Mouse (Mus musculus): ENCODE measurements at regions not wholly inside any gene's neighbourhood (a gene's known extent, or its start where the extent isn't known, plus 50 kb on each side); places are given as distances from the start of the nearest gene placed in this dataset.

DNA sequence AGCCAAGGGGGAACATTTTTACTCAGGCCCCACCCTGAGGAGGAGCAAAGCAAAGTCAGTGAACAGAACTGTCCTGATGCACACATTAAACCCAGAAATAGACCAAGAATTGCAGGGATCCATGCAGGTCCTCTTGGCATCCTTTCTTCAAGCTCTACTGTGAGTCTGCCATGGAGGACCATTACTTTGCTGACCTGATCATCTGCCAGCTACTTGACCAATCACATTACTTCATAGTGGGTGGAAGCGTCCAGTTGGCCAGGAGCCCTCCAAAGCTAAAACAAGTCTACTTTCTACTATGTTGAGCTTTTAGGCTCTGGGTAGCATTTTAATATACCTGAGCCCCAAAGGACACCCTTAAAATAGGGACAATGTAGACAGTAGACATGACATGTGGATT is 98.6 kb upstream of the Lgalsl start:
- TF ChIP-seq CTCF (IDR thresholded peaks at IDR 0.05; ENCODE audit: control insufficient read depth, insufficient read depth, insufficient read length): no peak
- TF ChIP-seq USF1 (IDR thresholded peaks at IDR 0.05; ENCODE audit: low read depth): no peak
- no peak for TF ChIP-seq MAX (IDR thresholded peaks at IDR 0.05)
- TF ChIP-seq MYOG (IDR thresholded peaks at IDR 0.05; ENCODE audit: control insufficient read depth, extremely low read depth, insufficient read length): no peak
- TF ChIP-seq CEBPB (IDR thresholded peaks at IDR 0.05; ENCODE audit: low read depth): no peak

All from C2C12 (cell line).